Mouse (Mus musculus) retina, postnatal 7 days (tissue): Measurements from ENCODE around the gene 9830107B12Rik.

Experiments used
- DNase-seq: peaks from one replicate; pipeline ENCODE4 v3.0.0-alpha.2; 2012; ENCODE audit warnings: low read depth, low spot score

The 9830107B12Rik gene

DNA sequence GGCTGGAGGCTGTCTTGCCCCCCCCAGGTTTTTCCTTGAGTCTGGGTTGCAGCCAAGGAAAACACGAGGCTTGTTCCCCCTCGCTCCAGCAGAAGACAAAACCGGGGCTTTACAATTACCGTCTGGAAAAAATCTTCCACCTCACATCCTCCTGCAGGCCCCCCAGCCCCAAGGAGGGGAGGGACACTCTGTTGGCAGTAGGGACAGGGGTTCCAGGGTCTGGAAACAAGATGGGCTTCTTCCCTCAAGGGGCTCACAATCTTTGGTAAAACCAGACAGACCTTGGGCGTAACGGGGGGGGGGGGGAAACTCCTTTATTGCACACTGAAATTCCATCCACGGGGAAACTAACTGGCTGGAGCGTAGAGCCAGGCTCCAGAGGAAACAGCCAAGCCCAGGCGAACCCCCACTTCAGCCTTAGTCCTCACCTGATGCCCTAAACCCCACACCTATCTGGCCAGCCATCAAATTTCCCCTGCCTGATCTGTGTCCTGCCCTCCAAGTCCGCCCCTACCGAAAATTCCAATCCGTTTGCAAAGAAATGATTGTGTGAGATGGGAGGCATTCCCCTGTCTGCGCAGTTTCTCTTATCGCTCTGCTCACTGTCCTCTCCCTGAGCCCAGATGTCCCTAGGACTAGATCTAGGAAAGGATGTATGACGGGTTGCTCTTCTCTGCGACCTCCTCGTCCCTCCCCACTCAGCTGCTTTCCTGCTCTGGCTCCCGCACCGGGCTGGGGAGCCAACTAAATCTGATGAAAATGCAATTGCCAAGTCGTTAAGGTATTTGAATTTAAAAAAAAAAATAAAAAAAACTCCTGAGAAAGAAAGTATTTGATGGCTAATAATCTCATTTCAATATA, 51.0 kb downstream of the 9830107B12Rik start:
- DNase-seq, result no peak

DNA sequence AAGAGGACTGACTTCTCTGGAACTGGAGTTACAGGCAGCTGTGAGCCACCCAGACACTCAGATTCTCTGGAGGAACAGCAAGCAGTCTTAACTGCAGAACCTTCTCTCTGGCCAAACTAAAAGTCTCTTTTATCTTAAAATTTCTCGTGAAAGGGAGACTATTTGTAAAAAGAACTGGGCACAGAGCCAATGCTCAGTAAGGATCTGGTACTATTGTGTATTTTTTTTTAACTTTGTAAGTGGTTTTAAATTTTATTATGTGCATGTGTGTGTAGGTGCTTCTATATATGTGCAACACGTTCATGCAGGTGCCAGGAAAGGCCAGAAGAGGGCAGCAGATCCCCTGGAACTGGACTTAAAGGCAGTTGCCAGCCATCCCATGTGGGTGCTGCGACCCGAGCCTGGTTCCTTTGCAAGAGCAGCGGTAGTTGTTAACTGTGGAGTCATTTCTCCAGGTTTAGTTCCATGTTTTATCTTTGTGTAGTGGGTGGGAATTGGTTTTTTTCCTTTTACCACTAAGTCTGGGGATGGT, 52.7 kb downstream of the 9830107B12Rik start:
- DNase-seq, result no peak

DNA sequence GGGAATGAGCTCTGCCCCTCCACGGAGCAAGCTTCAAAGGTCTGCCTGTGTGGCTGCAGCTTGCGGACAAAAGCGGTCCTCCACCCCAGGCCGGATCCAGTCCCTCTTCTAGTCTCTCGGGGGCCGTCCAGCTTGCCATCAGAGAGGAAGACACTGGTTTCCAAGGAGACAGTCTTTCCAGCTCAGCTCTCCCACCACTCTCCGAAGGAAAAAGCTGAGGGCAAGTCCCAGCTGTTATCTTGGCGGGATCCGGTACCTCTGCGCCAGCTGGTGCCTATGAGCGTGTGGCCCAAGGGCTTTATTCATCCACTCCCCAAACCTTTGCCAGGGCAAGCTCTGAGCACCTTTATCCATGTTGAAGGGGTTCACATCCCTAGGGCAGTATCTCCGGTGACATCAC, 55.8 kb downstream of the 9830107B12Rik start:
- DNase-seq, result no peak

DNA sequence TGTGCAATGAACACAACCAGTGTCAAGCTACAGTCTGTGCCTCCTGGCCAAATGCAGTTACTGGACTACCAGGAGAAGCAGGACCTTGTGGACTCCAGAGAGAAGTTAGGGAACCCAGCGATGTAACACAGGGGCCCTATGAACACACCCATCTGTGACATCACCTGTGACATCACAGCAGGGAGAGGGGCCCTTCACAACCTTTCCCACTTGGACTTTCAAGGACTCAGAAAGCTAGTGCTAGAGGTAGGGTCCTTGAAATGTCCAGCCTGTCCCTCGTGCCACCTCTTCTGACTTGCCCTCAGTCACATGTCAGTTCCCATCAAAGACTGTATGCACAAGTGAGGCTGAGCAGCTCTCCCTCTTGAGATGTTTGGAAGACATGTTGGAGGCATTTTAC, 56.6 kb downstream of the 9830107B12Rik start:
- no peak for DNase-seq

DNA sequence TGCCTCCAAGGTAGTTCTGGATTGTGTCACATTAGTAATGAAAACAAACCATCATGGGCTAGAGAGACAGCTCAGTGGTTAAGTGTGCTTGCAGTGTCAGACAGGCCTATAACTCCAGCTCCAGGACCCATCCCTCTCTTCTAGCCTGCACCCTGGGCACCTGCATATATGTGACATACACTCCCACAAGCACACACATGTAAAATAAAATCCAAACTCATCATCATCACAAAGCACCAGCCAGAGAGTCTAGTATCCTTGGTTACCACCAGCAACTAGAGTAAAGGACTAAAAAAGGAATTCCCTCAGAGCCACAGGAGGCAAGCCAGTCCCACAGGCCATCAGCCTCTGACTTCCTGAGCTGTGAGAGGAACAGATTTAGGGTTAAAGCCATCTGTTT, 57.0 kb downstream of the 9830107B12Rik start, which contains the start of gene 1700067P10Rik:
Gene 1700067P10Rik, plus strand, starts transcription at position 301 of the 400 bp plus-strand sequence.
- DNase-seq, result no peak

DNA sequence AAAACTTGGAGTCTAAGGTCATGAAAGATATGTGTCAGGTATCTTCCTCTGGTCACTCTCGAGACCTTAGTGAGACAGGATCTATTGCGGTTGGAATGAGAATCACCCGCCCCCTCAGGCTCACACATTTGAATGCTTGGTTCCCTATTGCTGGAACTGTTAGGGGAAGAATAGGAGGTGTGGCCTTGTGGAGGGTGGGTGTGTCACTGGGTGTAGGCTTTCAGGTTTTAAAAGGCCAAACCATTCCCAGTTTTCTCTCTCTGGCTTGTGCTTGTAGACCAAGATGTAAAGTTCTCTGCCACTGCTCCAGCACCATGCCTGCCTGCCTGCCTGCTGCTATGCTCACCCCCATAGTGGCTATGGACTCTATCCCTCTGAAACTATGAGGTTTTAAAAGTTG, 65.4 kb downstream of the 9830107B12Rik start:
- no peak for DNase-seq
